Mouse (Mus musculus) testis, adult 2 months (tissue): ENCODE measurements around the gene Ankrd23.

ENCODE experiments used
- CTCF ChIP-seq: fragments of 200-500 bp; IDR thresholded peaks from 2 replicates; pipeline ENCODE4 v1.5.1; 2012; ENCODE audit warnings: low read depth, mild to moderate bottlenecking, inconsistent platforms, low read length, moderate library complexity; ENCODE audit not compliant: control insufficient read depth, insufficient read depth, insufficient replicate concordance
- POLR2A ChIP-seq: fragments of 200-500 bp; IDR thresholded peaks from 2 replicates; pipeline ENCODE4 v1.6.1; 2012; ENCODE audit warnings: low read depth, mild to moderate bottlenecking, inconsistent platforms, low read length, moderate library complexity; ENCODE audit not compliant: control insufficient read depth

DNA sequence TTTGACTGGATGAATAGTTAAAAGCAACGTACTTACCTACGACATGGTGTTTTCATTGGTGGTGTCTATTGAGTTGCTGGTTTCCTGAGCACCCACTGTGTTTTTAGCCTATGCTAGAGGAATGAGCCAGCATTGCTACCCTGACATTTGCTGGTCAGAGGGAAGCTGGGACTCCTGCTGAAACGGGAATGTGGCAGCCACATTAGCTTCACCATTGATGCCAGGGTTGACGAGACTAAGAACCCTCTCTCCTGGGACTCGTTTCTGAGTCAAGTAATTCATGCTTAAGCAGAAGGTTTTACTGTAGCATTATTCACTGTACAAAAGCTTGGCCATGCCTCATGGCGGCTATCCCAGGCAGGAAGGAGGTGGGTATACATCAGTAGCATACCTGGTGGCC is 47.0 kb downstream of the Ankrd23 start:
- TF ChIP-seq CTCF (no peak), POLR2A (no peak)
